Mouse (Mus musculus) cerebellum, postnatal 4 days (tissue): ENCODE data around the gene Krtap6-2.

Experiments
- DNase-seq, 2 experiments: peaks; one replicate each; pipeline ENCODE4 v3.0.0; 2022; ENCODE audit warnings: low spot score in 2 of 2, mixed read lengths in 1 of 2

Gene Krtap6-2

DNA sequence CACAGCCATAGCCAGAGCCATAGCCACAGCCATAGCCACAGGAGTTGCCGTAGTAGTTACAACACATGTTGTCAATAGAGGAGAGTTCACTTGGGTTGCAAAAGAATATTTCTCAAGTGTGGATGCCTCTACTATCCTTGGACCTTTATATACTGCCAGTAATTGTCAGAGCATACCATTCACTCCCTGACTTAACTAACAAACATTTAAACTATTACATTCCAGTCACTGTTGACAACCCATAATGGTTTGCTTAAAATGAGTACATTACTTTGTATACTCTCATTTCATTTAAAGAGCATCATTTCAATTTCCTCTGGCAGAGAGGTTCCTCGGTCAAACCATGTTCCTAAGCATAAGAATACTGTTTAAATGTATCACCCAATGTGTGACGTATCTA is at the start of gene Krtap6-2:
Gene Krtap6-2 (minus strand): TSS at position 101 of the 400 bp plus-strand sequence.
- DNase-seq = no peak

DNA sequence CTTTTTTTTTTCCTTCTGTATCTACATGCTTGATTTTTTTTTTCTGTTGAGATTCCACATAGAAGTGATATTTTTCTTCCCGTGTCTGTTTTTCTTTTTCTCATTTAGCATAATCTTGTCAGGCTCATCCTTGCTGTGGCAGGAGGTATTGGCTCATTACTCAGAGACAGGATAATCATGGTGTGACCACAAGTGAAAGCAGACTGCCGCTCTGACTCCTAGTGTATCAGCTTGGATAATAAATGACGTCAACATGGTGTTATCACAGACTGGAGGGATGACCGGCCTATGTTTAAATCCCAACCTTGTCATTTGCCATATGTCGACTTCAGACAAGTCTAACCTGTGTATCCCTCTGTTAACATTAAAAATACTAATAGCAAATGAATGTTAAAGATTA is 41.3 kb upstream of the Krtap6-2 start:
- DNase-seq = no peak

DNA sequence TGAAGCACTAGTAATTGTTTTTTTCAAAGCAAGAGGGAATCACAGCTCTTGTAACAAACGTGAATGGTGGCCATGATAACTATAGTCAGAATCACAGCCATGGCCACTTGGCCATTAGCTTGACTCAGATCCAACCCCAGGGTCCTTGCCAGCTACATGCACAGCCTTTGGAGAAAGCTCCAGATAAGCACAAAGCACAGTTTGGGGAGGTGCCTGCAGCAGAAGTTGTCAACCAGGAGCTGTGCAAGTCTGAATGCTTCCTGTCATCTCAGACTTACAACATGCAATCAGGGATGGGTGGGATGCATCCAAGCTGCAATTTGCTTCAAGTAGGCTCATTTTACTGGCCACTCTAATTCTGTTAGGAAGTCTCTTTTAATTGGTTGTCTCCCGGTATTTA is 9.7 kb upstream of the Krtap6-2 start:
- no peak for DNase-seq

DNA sequence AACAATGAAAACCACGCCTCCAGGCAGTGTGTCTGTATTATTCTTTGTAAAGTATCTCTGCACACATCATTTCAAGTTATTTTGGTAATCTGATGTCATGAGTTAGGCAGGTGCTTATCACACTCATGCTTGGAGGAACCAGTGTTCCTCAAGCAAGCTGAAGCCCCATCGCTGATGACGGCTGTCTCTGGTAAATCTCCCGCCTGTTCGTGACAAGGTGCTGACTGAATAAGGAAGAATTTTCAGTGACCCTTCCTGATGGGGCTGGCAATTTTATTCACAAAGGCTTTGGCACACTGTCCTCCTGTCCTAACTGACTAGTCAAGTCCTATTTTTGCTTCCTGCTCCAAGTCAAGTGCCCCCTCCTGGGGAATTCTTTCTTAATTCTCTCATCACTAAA is 5.4 kb upstream of the Krtap6-2 start:
- DNase-seq = no peak

DNA sequence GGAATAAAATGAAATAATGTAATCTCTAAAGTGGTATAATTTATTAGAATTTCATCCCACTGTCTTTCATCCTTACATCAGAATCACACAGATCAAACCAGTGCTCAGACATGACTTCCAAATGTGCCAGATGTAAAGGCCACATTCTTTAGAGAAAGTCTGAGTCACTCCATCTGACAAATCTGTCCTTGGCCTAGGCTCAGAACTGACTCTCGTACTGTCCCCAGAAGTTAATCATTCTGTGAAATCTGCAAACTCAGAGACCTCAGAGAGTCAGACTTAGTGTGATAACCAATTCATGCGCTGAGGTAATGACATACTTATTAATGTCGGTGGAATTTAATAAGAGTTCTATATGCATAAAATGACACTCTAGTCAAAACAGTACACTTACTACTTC is 3.6 kb downstream of the Krtap6-2 start:
- no peak for DNase-seq

DNA sequence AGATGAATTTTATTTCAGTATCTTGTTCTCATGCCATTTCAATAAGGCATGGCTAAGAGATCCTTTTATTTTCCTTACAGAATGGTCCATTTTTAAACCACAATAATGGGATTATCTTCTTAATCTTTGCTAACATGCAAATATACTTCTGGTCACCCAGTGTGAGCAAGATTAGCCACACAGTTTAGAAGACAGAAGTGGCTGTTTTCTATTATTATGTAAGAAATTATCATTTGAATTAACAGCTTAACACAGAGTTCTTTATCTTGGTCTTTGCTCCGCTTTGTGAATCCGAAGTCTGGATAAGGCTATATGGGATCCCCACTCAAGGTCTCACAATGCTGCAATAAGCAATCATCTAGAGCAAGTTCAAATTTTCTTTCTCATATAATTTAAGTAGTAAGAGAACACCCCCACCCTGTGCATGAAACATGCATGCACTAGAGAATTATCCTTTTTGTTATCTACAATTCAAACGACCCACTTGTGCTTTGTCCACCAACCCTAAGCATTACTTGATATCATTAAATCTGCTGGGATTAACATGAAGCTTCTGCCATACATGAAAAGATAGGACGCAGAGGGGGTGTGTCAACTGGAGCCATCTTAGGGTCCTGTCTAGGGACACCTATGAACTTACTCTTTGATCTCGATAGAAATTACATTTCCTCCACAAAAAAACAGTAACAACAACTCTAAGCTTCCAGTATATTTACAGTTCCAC is 9.4 kb downstream of the Krtap6-2 start:
- no peak for DNase-seq

DNA sequence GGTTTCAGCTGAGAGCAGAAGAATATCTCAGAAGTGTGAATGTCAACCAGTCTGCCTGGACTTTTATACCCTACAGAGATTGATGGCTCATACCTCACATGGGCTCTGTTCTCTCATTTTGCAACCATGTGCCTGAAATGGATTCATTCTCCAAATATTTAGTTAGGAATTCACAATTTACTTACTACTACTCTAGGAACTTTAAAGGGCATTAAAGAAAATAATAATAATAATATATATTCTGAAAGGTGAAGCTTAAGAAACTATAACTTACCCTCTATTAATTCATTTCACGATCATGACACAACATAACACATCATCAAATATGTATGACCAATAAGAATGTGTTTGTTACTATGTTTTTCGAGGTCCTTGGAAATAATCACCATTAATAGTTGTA is 16.1 kb downstream of the Krtap6-2 start, which contains the start of gene Krtap21-1:
Gene Krtap21-1 (minus strand): TSS at position 101 of the 400 bp plus-strand sequence.
- no peak for DNase-seq

DNA sequence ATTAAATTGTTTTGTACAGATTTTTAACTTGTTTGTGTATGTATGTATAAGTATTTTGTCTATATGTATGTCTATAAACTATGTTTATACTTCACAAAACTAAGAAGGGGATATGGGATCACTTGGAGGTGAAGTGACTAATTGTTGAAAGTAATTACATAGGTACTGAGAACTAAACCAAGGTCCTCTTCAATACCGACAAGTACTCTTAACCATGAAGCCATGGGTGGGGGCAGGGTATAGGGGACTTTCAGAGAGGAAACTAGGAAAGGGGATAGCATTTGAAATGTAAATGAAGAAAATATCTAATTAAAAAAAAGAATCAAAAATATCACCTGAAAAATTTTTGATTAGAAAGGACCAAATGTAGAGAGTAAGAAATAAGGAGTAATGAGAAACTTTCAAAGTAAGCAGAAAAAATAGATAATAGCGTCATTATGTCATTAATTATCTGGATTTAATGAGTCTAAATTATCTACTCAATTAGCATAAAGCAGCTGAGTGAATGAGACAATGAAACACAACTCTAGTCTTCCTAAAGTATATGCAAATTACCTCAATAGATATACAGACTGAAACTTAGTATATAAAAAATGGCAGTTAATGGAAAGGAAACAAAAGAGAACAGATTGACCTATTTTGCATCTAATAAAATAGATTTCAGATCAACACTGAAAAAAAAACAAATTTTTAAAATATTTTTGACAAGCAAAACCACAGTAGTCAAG is 47.0 kb downstream of the Krtap6-2 start:
- no peak for DNase-seq
